ENCODE assay signal across 9 mouse cellular contexts in the genomic region with DNA sequence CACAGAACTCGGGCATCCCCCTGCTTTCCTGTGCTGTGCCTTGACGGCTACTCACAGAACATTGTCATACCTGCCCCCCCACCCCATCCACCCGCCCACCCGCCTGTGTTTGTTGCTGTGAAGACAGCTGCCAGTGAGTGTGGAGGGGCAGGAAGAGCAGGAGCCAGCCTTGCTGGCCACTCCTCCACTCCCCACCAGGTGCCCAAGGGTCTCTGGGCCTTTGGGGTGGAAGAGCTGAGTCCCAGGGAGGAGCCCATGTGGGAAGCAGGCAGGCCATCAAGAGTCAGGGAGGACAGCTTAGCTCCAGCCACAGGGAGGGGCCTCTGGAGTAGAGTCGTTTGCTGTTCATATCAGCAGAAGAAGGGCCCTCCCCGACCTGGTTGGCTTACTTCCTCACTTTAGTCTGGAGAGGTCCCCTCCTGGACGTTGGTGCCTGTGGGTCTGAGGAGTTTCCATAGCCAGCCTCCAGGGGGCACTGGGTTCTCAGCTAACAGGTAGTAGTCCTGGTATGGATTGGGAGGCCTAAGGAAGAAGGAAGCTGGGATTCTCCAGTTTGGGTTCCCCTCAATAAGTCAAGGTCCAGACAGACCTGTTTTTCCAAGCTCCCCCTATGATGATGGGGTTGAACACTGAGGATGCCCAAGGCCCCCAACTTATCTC. TPM values are rescaled to one million over a fixed set of nuclear protein-coding genes. Genes with fewer than 3 reads are reported as not detected.
A peak's percentile ranks its signal among the peaks of the same experiment; 100 is the strongest.
DNase-seq lines count a peak whose midpoint lies in the region; ATAC-seq lines count a peak whose summit lies in the region.
"Had no signal": no experiment of that assay in that cellular context is flagged by ENCODE, and none has a peak within 500 bp of the region (broad histone marks: within the 10 kb centered on the region; RNA-seq: fewer than 3 reads in every experiment).

No protein-coding gene starts in this region.

- no peaks in the 10 kb centered on the region for H3K27me3 ChIP-seq in hindbrain, embryonic 16.5 days (replicated peaks; ENCODE audit: control insufficient read depth, insufficient read depth, low read length)
- H3K27me3 ChIP-seq in midbrain, embryonic 11.5 days (ENCODE audit: control insufficient read depth, insufficient read depth, low read length), result no peaks in the 10 kb centered on the region
- H3K27me3 ChIP-seq: Patski had no signal

- H3K9ac ChIP-seq in hindbrain, embryonic 16.5 days (ENCODE audit: low read depth, low read length), result no peak overlapping the region
- H3K9ac ChIP-seq in midbrain, embryonic 11.5 days (ENCODE audit: low read length), result no peak overlapping the region

- H3K4me3 ChIP-seq in hindbrain, embryonic 16.5 days (ENCODE audit: low read length), result no peak overlapping the region
- no peak overlapping the region for H3K4me3 ChIP-seq in midbrain, embryonic 11.5 days (ENCODE audit: low read depth, low read length)

- 43% methylated on average over 7 of the region's 7 CpGs for WGBS in hindbrain, embryonic 16.5 days
- WGBS in midbrain, embryonic 11.5 days, result 49% methylated on average over 7 of the region's 7 CpGs

- peak; percentile 67 to 73 for DNase-seq in left cerebral cortex, adult 18-20 months (ENCODE audit: low spot score in 2 of 2)
- DNase-seq in left cerebral cortex, adult 11 months (ENCODE audit: low spot score), result no peak
- DNase-seq in cerebellum, adult 8-10 months, result peak; percentile 43
- peak; percentile 38 to 58 for DNase-seq in frontal cortex, postnatal 25 days (ENCODE audit: low spot score in 2 of 2)
- peak; percentile 81 for DNase-seq in left cerebral cortex, postnatal 4 days
- peak; percentile 93 for DNase-seq in midbrain, embryonic 11.5 days (ENCODE audit: low spot score, missing footprints)
- DNase-seq in testis, postnatal 10 days (ENCODE audit: low spot score), result peak; percentile 86

- no peaks in the 10 kb centered on the region for H3K4me1 ChIP-seq in hindbrain, embryonic 16.5 days (ENCODE audit: control insufficient read depth, insufficient read depth, low read depth, low read length)
- H3K4me1 ChIP-seq in midbrain, embryonic 11.5 days (ENCODE audit: control insufficient read depth, insufficient read depth, low read length), result no peaks in the 10 kb centered on the region

- no peak overlapping the region for H3K27ac ChIP-seq in hindbrain, embryonic 16.5 days (ENCODE audit: low read depth, low read length)
- H3K27ac ChIP-seq in midbrain, embryonic 11.5 days (ENCODE audit: low read depth, low read length), result no peak overlapping the region

- no peak overlapping the region for H3K4me2 ChIP-seq in hindbrain, embryonic 16.5 days (ENCODE audit: low read length)
- H3K4me2 ChIP-seq in midbrain, embryonic 11.5 days, result no peak overlapping the region

- peaks cover 14% of the 10 kb centered on the region for H3K36me3 ChIP-seq in hindbrain, embryonic 16.5 days (ENCODE audit: control insufficient read depth, insufficient read depth, low read length)
- H3K36me3 ChIP-seq in midbrain, embryonic 11.5 days (ENCODE audit: control insufficient read depth, insufficient read depth, low read length), result no peaks in the 10 kb centered on the region

- no peaks in the 10 kb centered on the region for H3K9me3 ChIP-seq in hindbrain, embryonic 16.5 days (ENCODE audit: control insufficient read depth, low read length)
- no peaks in the 10 kb centered on the region for H3K9me3 ChIP-seq in midbrain, embryonic 11.5 days (ENCODE audit: control insufficient read depth, low read length)

- intact Hi-C loops in left cerebral cortex, postnatal 4 days (cut with DNase I), result no loop called here

- peak; percentile 73 for ATAC-seq in hindbrain, embryonic 16.5 days
- peak; percentile 63; the same call in 1 of the 2 replicates for ATAC-seq in midbrain, embryonic 11.5 days (ENCODE audit: low FRiP score)
- ATAC-seq: Patski had no signal

RNA-seq across cellular contexts. Expression of gene Hdac11, which starts 16.9 kb away (rescaled TPM):
- total RNA-seq in left cerebral cortex, adult 18-20 months (2021), result 100 to 1,000 TPM; 170 to 186 TPM
- polyA plus RNA-seq in hindbrain, embryonic 16.5 days (2015; fragmentation: Nextera tagmentation; extraction: Ambion mirVana), result 50.1 and 53.5 TPM in 2 replicates
- total RNA-seq in left cerebral cortex, postnatal 4 days (2021), result 10 to 100 TPM; 67.9 to 78.2 TPM
- polyA plus RNA-seq in midbrain, embryonic 11.5 days (2014; fragmentation: Nextera tagmentation; extraction: Ambion mirVana), result 12.8 and 13.0 TPM in 2 replicates

RNA-seq across cellular contexts. Expression of gene Fbln2, which starts 38.9 kb away (rescaled TPM):
- total RNA-seq in left cerebral cortex, adult 18-20 months (2021), result 1 to 10 TPM; 6.5 to 7.3 TPM
- polyA plus RNA-seq in hindbrain, embryonic 16.5 days (2015; fragmentation: Nextera tagmentation; extraction: Ambion mirVana), result 29.7 and 34.2 TPM in 2 replicates
- 10 to 100 TPM; 15.3 to 17.5 TPM for total RNA-seq in left cerebral cortex, postnatal 4 days (2021)
- 21.9 TPM in 2 replicates for polyA plus RNA-seq in midbrain, embryonic 11.5 days (2014; fragmentation: Nextera tagmentation; extraction: Ambion mirVana)

RNA-seq across cellular contexts. Expression of gene Nup210, which starts 56.7 kb away (rescaled TPM):
- total RNA-seq in left cerebral cortex, adult 18-20 months (2021), result 10 to 100 TPM; 20.3 TPM
- 15.0 and 21.2 TPM in 2 replicates for polyA plus RNA-seq in hindbrain, embryonic 16.5 days (2015; fragmentation: Nextera tagmentation; extraction: Ambion mirVana)
- total RNA-seq in left cerebral cortex, postnatal 4 days (2021), result 10 to 100 TPM; 43.6 to 49.4 TPM
- polyA plus RNA-seq in midbrain, embryonic 11.5 days (2014; fragmentation: Nextera tagmentation; extraction: Ambion mirVana), result 13.9 and 15.8 TPM in 2 replicates
